Mouse (Mus musculus): Measurements from ENCODE around the gene Gm14819.
"Not testable (repeated sequence)": the region's sequence is repeated elsewhere in the genome, so short reads cannot be mapped to it uniquely, and the experiment has no call there.

Gm14819 gene

DNA sequence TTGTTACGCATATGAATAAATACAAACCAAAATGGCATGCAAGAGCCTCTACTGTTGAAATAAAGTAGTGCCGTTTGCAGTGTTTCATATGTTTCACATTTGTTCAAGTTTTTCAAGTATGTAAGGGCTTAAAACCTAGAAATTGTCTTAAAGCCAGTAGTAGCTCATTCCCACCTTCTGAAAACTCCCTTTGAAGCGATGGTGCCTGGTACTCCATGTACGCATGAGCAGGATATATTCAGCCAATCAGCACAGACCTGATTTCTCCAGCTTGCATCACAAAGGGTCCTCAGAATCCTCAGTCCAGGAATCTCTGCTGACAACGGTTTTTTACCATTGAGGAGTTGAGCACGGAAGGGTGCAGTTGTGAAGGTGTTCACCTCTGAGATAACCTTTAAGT is at the start of gene Gm14819:
Gene Gm14819, plus strand, starts transcription at position 301 of the 400 bp plus-strand sequence.
- DNase-seq, result not testable (repeated sequence)

Data from layer of hippocampus, adult 9-11 months (tissue).